Mouse (Mus musculus) ovary, adult 18-20 months (tissue): ENCODE measurements around the gene Tdrd5.
"Not testable (repeated sequence)": the region's sequence is repeated elsewhere in the genome, so short reads cannot be mapped to it uniquely, and the experiment has no call there.

Experiments used
- DNase-seq: peaks from one replicate; pipeline ENCODE4 v3.0.0; 2022; ENCODE audit warnings: low spot score, mixed read lengths

The Tdrd5 gene

DNA sequence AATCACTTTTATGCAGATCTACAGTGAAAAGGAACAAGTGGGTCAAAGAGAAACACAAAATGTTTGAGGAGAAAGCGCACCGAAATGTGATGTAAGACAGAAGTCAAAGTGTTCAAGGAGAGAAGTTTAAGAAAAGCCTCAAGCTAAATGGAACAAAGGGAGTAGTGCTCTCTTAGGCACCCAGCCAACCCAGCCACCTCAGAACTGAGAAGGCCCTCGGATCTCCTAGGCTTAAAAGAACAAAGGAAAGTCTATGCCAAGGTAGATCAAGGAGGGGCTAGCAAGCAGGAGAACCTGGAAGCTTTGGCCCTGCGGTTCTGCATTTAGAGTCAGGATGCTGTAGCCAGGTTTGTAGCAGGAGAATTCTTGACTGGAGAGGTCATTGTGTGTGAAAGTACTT, 48.6 kb downstream of the Tdrd5 start:
- DNase-seq, result no peak

GRCm38 (mm10) chr1:156251096-156251495, 52.4 kb downstream of the Tdrd5 start:
- not testable (repeated sequence) for DNase-seq

DNA sequence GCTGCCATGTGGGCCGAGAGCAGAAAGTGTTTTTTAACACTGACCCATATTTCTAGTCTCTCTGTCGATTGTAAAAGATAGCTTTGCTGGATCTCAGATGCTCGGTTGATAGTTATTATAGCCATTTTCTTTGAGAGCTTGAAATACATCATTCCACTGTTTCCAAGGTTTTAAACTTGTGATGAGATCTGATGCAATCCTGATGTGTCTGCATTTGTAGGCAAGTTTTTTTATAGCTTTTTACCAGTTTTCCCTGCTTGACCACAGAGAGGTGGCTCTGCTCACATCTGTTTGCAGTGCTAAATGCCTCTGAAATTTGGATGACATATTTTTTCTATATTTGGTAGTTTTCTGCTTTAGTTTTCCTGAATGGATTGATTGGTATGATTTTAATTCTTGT, 55.6 kb downstream of the Tdrd5 start:
- no peak for DNase-seq

DNA sequence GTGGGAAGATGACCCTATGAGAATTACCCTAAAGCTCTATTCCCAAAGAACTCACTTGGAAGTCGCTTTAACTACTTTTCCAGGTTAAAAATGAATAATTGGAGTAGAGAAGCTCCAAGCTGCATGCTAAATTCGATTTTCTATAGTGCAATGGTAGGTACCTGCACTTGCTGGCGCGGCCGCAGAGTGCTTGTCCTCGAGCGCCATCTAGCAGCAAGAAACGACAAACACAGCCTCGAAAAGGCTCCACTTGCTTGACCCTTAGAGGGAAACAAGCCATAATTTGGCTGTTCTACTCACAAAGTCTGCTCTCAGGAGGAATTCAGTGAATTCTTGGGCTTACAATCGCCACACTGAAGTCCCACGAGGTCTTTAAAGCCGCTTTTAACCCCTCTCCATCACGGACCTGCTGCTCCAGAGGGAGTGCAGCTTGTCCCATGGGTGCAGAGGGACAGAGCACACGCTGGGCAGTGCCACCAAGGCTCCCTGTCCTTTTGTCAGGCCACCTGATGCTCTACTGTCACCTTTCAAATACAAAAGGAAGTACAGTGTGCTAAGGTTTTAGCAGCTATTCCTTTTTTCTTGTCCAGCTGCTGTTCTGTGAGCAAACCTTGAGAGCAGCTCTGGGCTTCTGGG, 61.6 kb downstream of the Tdrd5 start:
- peak; percentile 30 for DNase-seq

DNA sequence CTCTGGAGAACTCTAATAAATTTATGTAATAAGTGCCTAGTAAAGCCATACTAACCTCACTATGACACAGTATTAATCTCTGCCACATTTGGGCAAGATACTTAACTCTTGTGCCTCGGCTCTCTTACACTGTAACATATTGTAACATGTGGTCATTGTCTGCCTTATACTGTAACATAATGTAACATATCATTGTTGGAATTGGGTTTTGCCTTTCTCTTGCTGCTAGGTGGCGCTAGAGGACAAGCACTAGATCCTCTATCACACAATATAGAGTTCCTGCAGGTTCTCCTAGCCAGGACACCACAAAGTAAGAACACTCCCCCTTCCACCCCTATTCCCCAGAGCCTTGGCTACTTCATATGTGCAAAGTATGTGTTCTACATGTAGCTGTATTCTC, 62.4 kb downstream of the Tdrd5 start:
- DNase-seq, result no peak

GRCm38 (mm10) chr1:156231122-156231521, 72.3 kb downstream of the Tdrd5 start:
- peak; percentile 38 for DNase-seq

DNA sequence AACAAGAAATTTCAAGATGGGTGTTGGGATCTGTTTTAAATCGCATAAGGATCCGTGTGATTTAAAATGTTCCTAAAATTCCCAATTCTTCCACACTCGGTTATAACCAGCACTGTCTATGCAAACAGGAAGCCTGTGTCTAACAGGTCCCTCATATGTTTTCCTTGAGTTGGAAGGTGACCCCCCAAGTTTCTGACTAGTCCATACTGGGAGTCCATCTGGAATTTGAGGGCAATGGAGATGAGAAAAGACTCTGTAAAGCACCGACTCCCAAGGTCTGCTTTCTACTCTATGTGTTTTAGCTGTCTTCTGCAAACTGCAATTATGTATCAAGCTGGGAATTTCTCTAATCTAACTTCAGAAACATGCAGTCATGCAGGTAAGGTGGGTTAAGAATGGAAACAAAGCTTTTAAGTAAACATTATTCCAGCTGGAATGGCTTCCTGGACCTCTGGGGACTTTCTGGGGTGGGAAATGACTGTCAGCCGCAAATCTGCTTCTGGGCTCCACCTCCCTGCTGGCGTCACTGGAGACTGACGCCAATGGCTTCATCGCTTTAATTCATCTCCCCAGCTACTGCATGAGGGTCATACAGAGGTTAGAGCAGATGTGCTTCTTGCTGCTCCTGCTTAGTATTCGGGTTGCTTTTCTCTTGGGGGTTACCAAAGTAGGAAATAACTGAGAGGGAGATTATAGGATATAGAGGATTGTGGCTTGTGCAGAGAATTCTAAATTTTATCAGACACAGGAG, 73.0 kb downstream of the Tdrd5 start:
- DNase-seq, result peak; percentile 35

- no peak for DNase-seq
Observed at GRCm38 (mm10) chr1:156229448-156229847, 74.0 kb downstream of the Tdrd5 start.

GRCm38 (mm10) chr1:156228728-156229127, 74.7 kb downstream of the Tdrd5 start:
- DNase-seq, result no peak

DNA sequence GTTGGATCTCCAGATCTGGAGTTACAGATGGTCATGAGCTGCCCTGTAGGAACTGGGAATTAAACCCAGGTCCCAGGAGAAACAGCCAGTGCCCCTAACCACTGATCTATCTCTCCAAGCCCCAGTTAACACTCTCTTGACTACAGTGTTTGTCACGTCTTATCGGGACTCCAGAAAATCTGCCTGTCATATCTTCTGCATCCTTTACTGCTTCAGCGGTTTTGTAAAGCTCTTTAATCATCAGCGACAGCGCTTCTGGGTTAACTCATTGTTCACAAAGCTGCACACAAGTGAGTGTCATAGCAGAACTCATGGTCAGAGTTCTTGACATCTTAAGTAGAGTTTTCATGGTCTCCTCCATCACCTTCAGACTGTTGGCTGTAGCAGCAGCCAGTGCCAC, 76.6 kb downstream of the Tdrd5 start:
- DNase-seq, result no peak

DNA sequence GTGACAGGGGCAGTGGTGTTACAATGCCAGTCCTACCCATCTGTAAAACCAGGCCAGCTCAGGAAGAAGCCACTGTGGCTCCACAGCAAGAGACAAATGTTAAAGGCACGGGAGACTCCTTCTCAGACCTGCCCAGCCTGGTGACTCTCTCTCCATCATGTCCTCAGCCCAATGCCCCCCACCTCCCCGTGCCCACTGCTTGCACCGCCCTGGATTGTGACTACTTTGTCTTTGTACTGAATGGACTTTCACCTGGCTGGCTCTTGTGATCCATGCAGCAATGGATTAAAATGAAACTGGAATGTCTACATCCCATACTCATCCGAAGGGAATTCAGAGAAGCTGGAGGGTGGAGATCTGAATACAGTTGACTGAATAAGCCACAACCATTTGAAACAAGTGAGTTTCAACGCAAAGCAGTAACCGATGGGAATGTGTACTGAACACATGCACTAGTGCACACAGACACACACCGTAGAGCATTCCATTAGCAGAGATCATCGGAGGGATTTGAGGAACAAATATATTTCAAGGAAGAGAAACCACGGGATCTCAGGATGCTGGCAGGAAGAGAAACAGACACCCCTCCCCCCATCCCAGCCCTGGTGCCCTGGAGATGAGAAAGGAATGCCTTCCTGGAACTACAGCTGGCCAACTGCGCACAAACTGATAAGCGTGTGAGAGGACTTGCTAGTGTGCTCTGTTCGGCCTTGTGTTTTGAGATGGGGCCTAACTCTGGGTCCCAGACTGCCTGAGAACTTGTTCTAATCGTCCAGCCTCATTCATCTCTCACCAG, 81.1 kb downstream of the Tdrd5 start:
- DNase-seq, result peak; percentile 60

- DNase-seq, result no peak
Observed at GRCm38 (mm10) chr1:156221327-156221726, 82.1 kb downstream of the Tdrd5 start.

GRCm38 (mm10) chr1:156218573-156218972, 84.9 kb downstream of the Tdrd5 start:
- DNase-seq, result no peak

GRCm38 (mm10) chr1:156217941-156218340, 85.5 kb downstream of the Tdrd5 start:
- no peak for DNase-seq

DNA sequence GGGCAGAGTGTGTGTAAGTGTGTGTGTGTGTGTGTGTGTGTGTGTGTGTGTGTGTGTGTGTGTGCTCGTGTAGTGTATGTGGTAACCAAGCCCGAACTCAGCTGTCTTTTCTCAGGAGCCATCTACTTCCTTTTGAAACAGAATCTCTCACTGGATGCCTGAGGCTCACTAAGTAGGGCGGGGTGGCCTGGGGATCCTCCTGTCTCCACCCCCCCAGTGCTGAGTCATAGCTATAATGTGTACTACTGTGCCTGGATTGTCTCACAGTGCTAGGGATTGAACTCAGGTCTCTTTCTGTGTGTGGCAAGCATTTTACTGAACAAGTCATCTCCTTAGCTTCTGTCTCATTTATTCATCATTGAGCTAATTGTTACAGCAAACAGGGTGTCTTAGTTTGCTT, 86.1 kb downstream of the Tdrd5 start:
- DNase-seq, result no peak

DNA sequence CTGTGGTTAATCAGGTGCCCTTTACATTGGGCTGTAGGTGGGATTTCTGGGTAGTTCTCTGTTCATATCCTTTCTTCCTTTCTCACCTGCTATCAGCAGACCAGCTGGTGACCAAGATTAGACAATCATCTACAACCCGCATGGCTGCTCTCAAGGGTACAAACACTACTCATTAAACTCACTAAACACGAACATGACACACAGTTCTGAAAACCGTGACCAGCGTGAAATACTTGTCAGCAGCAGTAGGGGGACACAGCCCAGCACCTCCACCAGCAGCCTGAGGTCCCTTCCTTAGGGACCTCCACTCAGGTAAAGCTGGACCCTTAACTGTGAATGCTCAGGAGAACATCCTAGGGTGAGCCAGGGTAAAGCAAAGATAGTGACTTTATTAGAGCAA, 87.2 kb downstream of the Tdrd5 start:
- no peak for DNase-seq

DNA sequence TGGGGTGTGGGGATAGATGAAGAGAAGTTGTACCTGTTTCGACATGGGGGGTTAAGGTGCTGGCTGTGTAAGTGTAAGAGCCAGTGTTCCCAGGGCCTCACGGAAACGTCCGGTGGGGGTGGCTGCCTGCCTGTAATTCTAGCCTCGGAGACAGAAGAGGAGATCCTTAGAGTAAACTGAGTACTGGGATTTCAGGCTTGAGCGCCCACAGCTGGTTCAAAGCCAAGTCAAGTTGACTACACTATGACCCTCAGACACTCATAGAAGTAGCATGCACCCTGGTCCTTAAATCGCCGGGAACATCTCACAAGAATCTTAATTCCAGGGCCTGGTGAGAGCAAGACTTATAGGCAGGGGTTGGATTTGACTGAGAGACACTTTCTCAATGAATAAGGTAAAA, 88.8 kb downstream of the Tdrd5 start:
- no peak for DNase-seq

DNA sequence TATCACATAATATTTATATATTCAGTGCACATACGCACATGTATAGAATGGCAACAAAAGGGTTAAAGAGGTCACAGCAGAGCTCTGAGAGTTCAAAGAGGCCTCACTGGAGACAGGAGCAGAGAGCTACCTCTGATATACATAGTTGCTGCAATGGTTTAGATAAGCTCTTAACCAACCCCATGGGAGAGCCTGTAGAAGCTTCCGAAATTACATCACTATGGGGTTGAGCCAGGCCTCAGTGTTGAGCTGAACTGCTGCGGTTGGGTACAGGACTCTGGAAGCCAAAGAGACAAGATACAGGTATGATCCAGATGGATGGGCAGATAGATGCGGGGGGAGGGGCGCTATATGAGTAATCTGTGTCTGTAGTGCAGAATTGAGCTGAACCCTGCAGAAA, 90.5 kb downstream of the Tdrd5 start:
- DNase-seq, result no peak

DNA sequence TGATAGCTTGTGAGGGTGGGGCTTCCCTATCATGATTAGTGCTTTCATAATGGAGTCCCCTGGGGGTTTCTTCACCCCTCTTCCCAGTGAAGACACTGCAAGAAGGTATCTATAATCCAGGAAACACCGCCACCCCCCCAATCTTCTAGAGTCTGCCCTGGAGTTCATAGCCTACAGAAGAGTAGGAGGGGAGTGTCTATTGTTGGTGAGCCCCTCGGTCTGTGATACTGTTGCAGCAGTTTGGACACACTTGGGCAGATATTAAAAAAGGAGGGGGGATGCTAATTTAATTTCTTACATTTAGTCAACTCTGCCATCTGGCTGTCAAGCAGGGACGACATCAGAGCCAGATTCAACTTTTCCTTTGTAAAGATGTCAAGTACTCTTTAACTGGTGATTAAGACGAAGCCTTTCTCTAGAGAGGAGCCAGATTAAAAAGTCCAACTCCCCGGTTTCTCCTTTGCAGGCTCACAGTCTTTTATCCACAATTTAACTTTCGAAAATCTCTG, 91.6 kb downstream of the Tdrd5 start:
- no peak for DNase-seq
